Mouse (Mus musculus) small intestine, adult 2 months (tissue): ENCODE measurements around the gene Stab1.

Experiments
- CTCF ChIP-seq: fragments of 200-500 bp; IDR thresholded peaks from 2 replicates; pipeline ENCODE4 v1.5.1; 2012; ENCODE audit warnings: low read depth, mild to moderate bottlenecking, control low read depth, inconsistent platforms, low read length, moderate library complexity, mixed read lengths; ENCODE audit not compliant: insufficient replicate concordance, insufficient read length; ENCODE audit errors: extremely low read depth
- POLR2A ChIP-seq: fragments of 200-500 bp; IDR thresholded peaks from 2 replicates; pipeline ENCODE4 v1.6.1; 2012; ENCODE audit warnings: low read depth, mild to moderate bottlenecking, control low read depth, inconsistent platforms, low read length, moderate library complexity

- no peak for TF ChIP-seq CTCF
- no peak for TF ChIP-seq POLR2A
These were observed 34.1 kb downstream of the Stab1 start for GRCm38 (mm10) chr14:31134015-31135000.
